ENCODE assay signal across 9 mouse cellular contexts in genomic region chr14:55062626-55063025, GRCm38 (mm10). TPM values are rescaled to one million over a fixed set of nuclear protein-coding genes. Genes with fewer than 3 reads are reported as not detected.
A peak's percentile ranks its signal among the peaks of the same experiment; 100 is the strongest.
DNase-seq lines count a peak whose midpoint lies in the region; ATAC-seq lines count a peak whose summit lies in the region.
"Had no signal": no experiment of that assay in that cellular context is flagged by ENCODE, and none has a peak within 500 bp of the region (broad histone marks: within the 10 kb centered on the region; RNA-seq: fewer than 3 reads in every experiment).

No protein-coding gene starts in this region.

- peak overlapping the region in 1 of 2 experiments; percentile 3; a peak in 1 of 4 replicates for H3K4me3 ChIP-seq in heart, embryonic 14.5 days (ENCODE audit: control insufficient read depth in 1 of 2, insufficient read depth in 1 of 2, low read depth in 1 of 2, low read length in 2 of 2)
- no peak overlapping the region for H3K4me3 ChIP-seq in hindbrain, embryonic 12.5 days
- H3K4me3 ChIP-seq in liver, embryonic 13.5 days (replicated peaks): peak overlapping the region; percentile 68
- H3K4me3 ChIP-seq in stomach, embryonic 15.5 days (replicated peaks): no peak overlapping the region

- peaks cover 24% of the 10 kb centered on the region for H3K27me3 ChIP-seq in heart, embryonic 14.5 days (ENCODE audit: control insufficient read depth, insufficient read depth, low read length)
- no peaks in the 10 kb centered on the region for H3K27me3 ChIP-seq in hindbrain, embryonic 12.5 days
- H3K27me3 ChIP-seq in liver, embryonic 13.5 days: 0 out of 2 replicates have a peak, but pooled peaks cover 12% of the 10 kb centered on the region
- no peaks in the 10 kb centered on the region for H3K27me3 ChIP-seq in stomach, embryonic 15.5 days (replicated peaks)
- H3K27me3 ChIP-seq: Patski had no signal

- no peak overlapping the region for H3K9ac ChIP-seq in heart, embryonic 14.5 days (ENCODE audit: low read length)
- peak overlapping the region; percentile 38; the same call in 1 of the 2 replicates for H3K9ac ChIP-seq in hindbrain, embryonic 12.5 days
- H3K9ac ChIP-seq in liver, embryonic 13.5 days: peak overlapping the region; percentile 85
- H3K9ac ChIP-seq in stomach, embryonic 15.5 days: no peak overlapping the region

- peak; percentile 52; the same call in 1 of the 2 replicates for ATAC-seq in heart, embryonic 14.5 days (ENCODE audit: insufficient number of reproducible peaks, insufficient read depth, low FRiP score, low read depth)
- ATAC-seq in hindbrain, embryonic 12.5 days (ENCODE audit: low FRiP score): peak; percentile 69
- ATAC-seq in liver, embryonic 13.5 days (ENCODE audit: low read depth): peak; percentile 99
- ATAC-seq in stomach, embryonic 15.5 days (ENCODE audit: insufficient read depth, low FRiP score, low read depth): peak; percentile 91
- ATAC-seq: Patski had no signal

- H3K4me2 ChIP-seq in heart, embryonic 14.5 days (ENCODE audit: low read length): peak overlapping the region; percentile 54
- peak overlapping the region; percentile 25; the same call in 1 of the 2 replicates for H3K4me2 ChIP-seq in hindbrain, embryonic 12.5 days (replicated peaks)
- H3K4me2 ChIP-seq in liver, embryonic 13.5 days: peak overlapping the region; percentile 85
- H3K4me2 ChIP-seq in stomach, embryonic 15.5 days: peak overlapping the region; percentile 39

- 8% methylated on average over 17 of the region's 17 CpGs for WGBS in heart, embryonic 14.5 days
- WGBS in hindbrain, embryonic 12.5 days: 22% methylated on average over 17 of the region's 17 CpGs
- WGBS in liver, embryonic 13.5 days (ENCODE audit: insufficient replicate concordance): 6% methylated on average over 17 of the region's 17 CpGs
- WGBS in stomach, embryonic 15.5 days: 14% methylated on average over 17 of the region's 17 CpGs

- no peak for DNase-seq in heart, adult 8-10 months (ENCODE audit: low spot score)
- DNase-seq in MN1 (ENCODE audit: low spot score): peak; percentile 62
- DNase-seq in cerebellum, postnatal 36 days: peak; percentile 61 to 76
- peak; percentile 94 for DNase-seq in liver, embryonic 13.5 days
- DNase-seq in gastrocnemius, postnatal 10 days: no peak

- peaks cover 10% of the 10 kb centered on the region for H3K36me3 ChIP-seq in heart, embryonic 14.5 days (ENCODE audit: control insufficient read depth, insufficient read depth, low read length)
- peaks cover 56% of the 10 kb centered on the region for H3K36me3 ChIP-seq in hindbrain, embryonic 12.5 days
- H3K36me3 ChIP-seq in liver, embryonic 13.5 days: peaks cover 12% of the 10 kb centered on the region; the same call in 1 of the 2 replicates
- no peaks in the 10 kb centered on the region for H3K36me3 ChIP-seq in stomach, embryonic 15.5 days

- H3K9me3 ChIP-seq in heart, embryonic 14.5 days (ENCODE audit: control insufficient read depth, low read length): no peaks in the 10 kb centered on the region
- no peaks in the 10 kb centered on the region for H3K9me3 ChIP-seq in hindbrain, embryonic 12.5 days (replicated peaks)
- H3K9me3 ChIP-seq in liver, embryonic 13.5 days (replicated peaks): no peaks in the 10 kb centered on the region
- no peaks in the 10 kb centered on the region for H3K9me3 ChIP-seq in stomach, embryonic 15.5 days

- peaks cover 12 to 13% of the 10 kb centered on the region in 2 experiments; a peak in 3 of 4 replicates for H3K4me1 ChIP-seq in heart, embryonic 14.5 days (ENCODE audit: control insufficient read depth in 2 of 2, insufficient read depth in 2 of 2, low read length in 2 of 2)
- peaks cover 23% of the 10 kb centered on the region for H3K4me1 ChIP-seq in hindbrain, embryonic 12.5 days
- peaks cover 93% of the 10 kb centered on the region for H3K4me1 ChIP-seq in liver, embryonic 13.5 days (replicated peaks)
- peaks cover 9% of the 10 kb centered on the region for H3K4me1 ChIP-seq in stomach, embryonic 15.5 days

- no peak overlapping the region for H3K27ac ChIP-seq in heart, embryonic 14.5 days (replicated peaks in 1 of 2; ENCODE audit: control insufficient read depth in 1 of 2, insufficient read depth in 1 of 2, low read depth in 2 of 2, low read length in 2 of 2)
- no peak overlapping the region; the same call in 1 of the 2 replicates for H3K27ac ChIP-seq in hindbrain, embryonic 12.5 days
- H3K27ac ChIP-seq in liver, embryonic 13.5 days: peak overlapping the region; percentile 90
- no peak overlapping the region for H3K27ac ChIP-seq in stomach, embryonic 15.5 days

RNA-seq across cellular contexts. Expression of gene Zfhx2, which starts 29.5 kb away (rescaled TPM):
- 2.6 and 3.0 TPM in 2 replicates for polyA plus RNA-seq in heart, embryonic 14.5 days (2014; fragmentation: Nextera tagmentation; extraction: Ambion mirVana)
- 1 to 10 TPM; 4.8 to 5.6 (median 4.9) TPM for total RNA-seq in heart, adult 8-10 months (2022)
- 30.9 and 33.1 TPM in 2 replicates for polyA plus RNA-seq in hindbrain, embryonic 12.5 days (2016; fragmentation: Nextera tagmentation; extraction: Ambion mirVana)
- polyA plus RNA-seq in liver, embryonic 13.5 days (2015; fragmentation: Nextera tagmentation; extraction: Ambion mirVana): 1.1 and 1.2 TPM in 2 replicates
- 4.4 and 5.1 TPM in 2 replicates for polyA plus RNA-seq in stomach, embryonic 15.5 days (2015; fragmentation: Nextera tagmentation; extraction: Ambion mirVana)
- total RNA-seq in gastrocnemius, postnatal 10 days (2021): 1 to 10 TPM; 1.8 to 3.0 TPM

RNA-seq across cellular contexts. Expression of gene Thtpa, which starts 32.0 kb away (rescaled TPM):
- polyA plus RNA-seq in heart, embryonic 14.5 days (2014; fragmentation: Nextera tagmentation; extraction: Ambion mirVana): 12.8 and 15.1 TPM in 2 replicates
- total RNA-seq in heart, adult 8-10 months (2022): 10 to 100 TPM; 11.5 to 17.0 (median 14.0) TPM
- 27.3 and 27.7 TPM in 2 replicates for polyA plus RNA-seq in hindbrain, embryonic 12.5 days (2016; fragmentation: Nextera tagmentation; extraction: Ambion mirVana)
- 5.5 TPM in 2 replicates for polyA plus RNA-seq in liver, embryonic 13.5 days (2015; fragmentation: Nextera tagmentation; extraction: Ambion mirVana)
- 19.4 and 21.6 TPM in 2 replicates for polyA plus RNA-seq in stomach, embryonic 15.5 days (2015; fragmentation: Nextera tagmentation; extraction: Ambion mirVana)
- 10 to 100 TPM; 12.8 to 13.9 TPM for total RNA-seq in gastrocnemius, postnatal 10 days (2021)

RNA-seq across cellular contexts. Expression of gene Ap1g2, which starts 43.8 kb away (rescaled TPM):
- 7.6 and 8.6 TPM in 2 replicates for polyA plus RNA-seq in heart, embryonic 14.5 days (2014; fragmentation: Nextera tagmentation; extraction: Ambion mirVana)
- 1 to 10 TPM; 2.7 to 4.5 (median 4.1) TPM for total RNA-seq in heart, adult 8-10 months (2022)
- polyA plus RNA-seq in hindbrain, embryonic 12.5 days (2016; fragmentation: Nextera tagmentation; extraction: Ambion mirVana): 9.4 and 10.1 TPM in 2 replicates
- polyA plus RNA-seq in liver, embryonic 13.5 days (2015; fragmentation: Nextera tagmentation; extraction: Ambion mirVana): 26.1 and 27.6 TPM in 2 replicates
- polyA plus RNA-seq in stomach, embryonic 15.5 days (2015; fragmentation: Nextera tagmentation; extraction: Ambion mirVana): 38.5 and 42.5 TPM in 2 replicates
- 1 to 10 TPM; 4.6 to 5.0 TPM for total RNA-seq in gastrocnemius, postnatal 10 days (2021)

RNA-seq across cellular contexts. Expression of gene Ngdn, which starts 47.4 kb away (rescaled TPM):
- 53.8 and 54.9 TPM in 2 replicates for polyA plus RNA-seq in heart, embryonic 14.5 days (2014; fragmentation: Nextera tagmentation; extraction: Ambion mirVana)
- 10 to 100 TPM; 22.3 to 31.5 (median 25.9) TPM for total RNA-seq in heart, adult 8-10 months (2022)
- 63.2 and 63.4 TPM in 2 replicates for polyA plus RNA-seq in hindbrain, embryonic 12.5 days (2016; fragmentation: Nextera tagmentation; extraction: Ambion mirVana)
- polyA plus RNA-seq in liver, embryonic 13.5 days (2015; fragmentation: Nextera tagmentation; extraction: Ambion mirVana): 55.5 and 61.8 TPM in 2 replicates
- polyA plus RNA-seq in stomach, embryonic 15.5 days (2015; fragmentation: Nextera tagmentation; extraction: Ambion mirVana): 81.2 and 88.0 TPM in 2 replicates
- 10 to 100 TPM; 22.4 to 24.1 TPM for total RNA-seq in gastrocnemius, postnatal 10 days (2021)

RNA-seq across cellular contexts. Expression of gene Jph4, which starts 54.1 kb away (rescaled TPM):
- polyA plus RNA-seq in heart, embryonic 14.5 days (2014; fragmentation: Nextera tagmentation; extraction: Ambion mirVana): 0.05 and 0.18 TPM in 2 replicates
- under 1 TPM in 3 of 4 experiments, not detected in 1; 0.09 to 0.17 (median 0.09) TPM for total RNA-seq in heart, adult 8-10 months (2022)
- 10.5 and 11.5 TPM in 2 replicates for polyA plus RNA-seq in hindbrain, embryonic 12.5 days (2016; fragmentation: Nextera tagmentation; extraction: Ambion mirVana)
- polyA plus RNA-seq in liver, embryonic 13.5 days (2015; fragmentation: Nextera tagmentation; extraction: Ambion mirVana): 0.06 and 0.07 TPM in 2 replicates
- 1.6 and 2.1 TPM in 2 replicates for polyA plus RNA-seq in stomach, embryonic 15.5 days (2015; fragmentation: Nextera tagmentation; extraction: Ambion mirVana)
- 1 to 10 TPM; 1.5 to 1.6 TPM for total RNA-seq in gastrocnemius, postnatal 10 days (2021)

Comparison
In these comparisons a context has a peak if more than half of its experiments do, and no peak if none do; other contexts are left out.
1. H3K4me2 ChIP-seq: peak in every context shown above with its lines; median percentile 85 in liver, embryonic 13.5 days; 54 in heart, embryonic 14.5 days; 39 in stomach, embryonic 15.5 days; 25 in hindbrain, embryonic 12.5 days.
2. H3K9ac ChIP-seq: peak in hindbrain, embryonic 12.5 days (single experiment) and liver, embryonic 13.5 days (single experiment); none in heart, embryonic 14.5 days (single experiment) and stomach, embryonic 15.5 days (single experiment).
3. DNase-seq: peak in MN1 (single experiment), cerebellum, postnatal 36 days (2 of 2) and liver, embryonic 13.5 days (single experiment); none in heart, adult 8-10 months (single experiment) and gastrocnemius, postnatal 10 days (single experiment).
4. Peak in every context shown above with its lines, with median percentiles within 50 percentile points of each other: ATAC-seq.